Mouse (Mus musculus) small intestine, adult 2 months (tissue): ENCODE results near the gene Mthfd1.

Experiments used
- CTCF ChIP-seq: fragments of 200-500 bp; IDR thresholded peaks from 2 replicates; pipeline ENCODE4 v1.5.1; 2012; ENCODE audit warnings: low read depth, mild to moderate bottlenecking, control low read depth, inconsistent platforms, low read length, moderate library complexity, mixed read lengths; ENCODE audit not compliant: insufficient replicate concordance, insufficient read length; ENCODE audit errors: extremely low read depth
- POLR2A ChIP-seq: fragments of 200-500 bp; IDR thresholded peaks from 2 replicates; pipeline ENCODE4 v1.6.1; 2012; ENCODE audit warnings: low read depth, mild to moderate bottlenecking, control low read depth, inconsistent platforms, low read length, moderate library complexity

DNA sequence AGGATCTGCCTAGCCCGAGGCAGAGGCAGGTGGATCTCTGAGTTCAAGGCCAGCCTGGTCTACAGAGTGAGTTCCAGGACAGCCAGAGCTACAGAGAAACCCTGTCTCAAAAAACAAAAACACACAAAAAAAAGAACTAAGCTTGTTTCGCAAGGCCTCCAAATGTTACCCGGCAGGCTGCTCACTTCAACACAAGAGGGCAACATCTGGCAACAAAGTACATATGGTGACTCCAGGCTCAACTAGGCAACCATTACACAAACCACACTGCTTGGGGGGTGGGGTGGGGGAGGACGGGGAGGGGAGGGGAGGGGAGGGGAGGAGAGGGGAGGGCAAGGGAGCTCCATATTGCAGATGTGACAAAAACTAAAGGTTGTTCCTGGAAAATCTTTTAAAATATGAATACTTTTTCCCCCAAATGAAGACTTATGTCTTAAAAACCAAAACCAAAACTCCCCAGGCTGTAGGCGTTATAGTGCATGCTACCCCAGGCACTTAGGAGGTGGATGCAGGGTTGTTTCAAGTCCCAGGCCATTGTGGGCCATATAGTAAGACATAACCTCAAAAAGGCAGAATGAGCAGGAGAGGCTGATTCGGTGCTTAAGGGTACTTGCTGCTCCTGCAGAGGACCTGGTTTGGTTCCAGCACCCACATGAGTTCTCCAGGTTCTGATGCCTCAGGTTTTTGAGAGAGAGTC lies 90.8 kb downstream of the Mthfd1 start:
- TF ChIP-seq POLR2A (no peak), CTCF (peak; percentile 13; the same call in 1 of the 2 replicates)
